Mouse (Mus musculus) CH12.LX (cell line): Measurements from ENCODE around the gene Ptcd2.

Source experiments
- CHD2 ChIP-seq: IDR thresholded peaks from 2 replicates; pipeline ENCODE4 v1.6.1; 2011; ENCODE audit warnings: low read length, improper control_type of control experiment
- CTCF ChIP-seq, 2 experiments: IDR thresholded peaks in 1 of 2; conservative IDR thresholded peaks in 1 of 2; 2 replicates each; pipeline ENCODE4 v1.5.1; 2011 to 2012; ENCODE audit warnings: low read depth in 2 of 2, low read length in 2 of 2, improper control_type of control experiment in 1 of 2, inconsistent platforms in 1 of 2, mild to moderate bottlenecking in 1 of 2, moderate library complexity in 1 of 2
- E2F4 ChIP-seq: IDR thresholded peaks from 2 replicates; pipeline ENCODE4 v1.6.1; 2011; ENCODE audit warnings: low read depth, low read length, improper control_type of control experiment; ENCODE audit not compliant: insufficient replicate concordance
- EP300 ChIP-seq: IDR thresholded peaks from 2 replicates; pipeline ENCODE4 v1.6.1; 2011; ENCODE audit warnings: low read length, improper control_type of control experiment
- KAT2A ChIP-seq: IDR thresholded peaks from 2 replicates; pipeline ENCODE4 v1.6.1; 2012; ENCODE audit warnings: low read length, improper control_type of control experiment, inconsistent platforms; ENCODE audit not compliant: insufficient replicate concordance
- MAX ChIP-seq: IDR thresholded peaks from 2 replicates; pipeline ENCODE4 v1.6.1; 2011; ENCODE audit warnings: low read length, improper control_type of control experiment
- POLR2A ChIP-seq: IDR thresholded peaks from 2 replicates; pipeline ENCODE4 v1.6.1; 2011; ENCODE audit warnings: low read depth, mild to moderate bottlenecking, improper control_type of control experiment, low read length
- POLR2AphosphoS2 ChIP-seq: IDR thresholded peaks from 2 replicates; pipeline ENCODE4 v1.6.1; 2011; ENCODE audit warnings: low read depth, low read length, improper control_type of control experiment
- TBP ChIP-seq: conservative IDR thresholded peaks from 2 replicates; pipeline ENCODE4 v1.6.1; 2011; ENCODE audit warnings: low read depth, low read length, improper control_type of control experiment
- TCF12 ChIP-seq: IDR thresholded peaks from 2 replicates; pipeline ENCODE4 v1.6.1; 2014; ENCODE audit warnings: low read depth, mild to moderate bottlenecking, inconsistent platforms, low read length, improper control_type of control experiment
- UBTF ChIP-seq: IDR thresholded peaks from 2 replicates; pipeline ENCODE4 v1.6.1; 2012; ENCODE audit warnings: low read depth, mild to moderate bottlenecking, inconsistent platforms, low read length, improper control_type of control experiment, moderate library complexity
- USF1 ChIP-seq: IDR thresholded peaks from 2 replicates; pipeline ENCODE4 v1.6.1; 2014; ENCODE audit warnings: low read depth, mild to moderate bottlenecking, inconsistent platforms, low read length, improper control_type of control experiment
- ZMIZ1 ChIP-seq: IDR thresholded peaks from 2 replicates; pipeline ENCODE4 v1.6.1; 2012; ENCODE audit warnings: low read depth, mild to moderate bottlenecking, inconsistent platforms, low read length, improper control_type of control experiment
- ZNF384 ChIP-seq: IDR thresholded peaks from 2 replicates; pipeline ENCODE4 v1.6.1; 2012; ENCODE audit warnings: low read depth, low read length, improper control_type of control experiment, inconsistent platforms

GRCm38 (mm10) chr13:99387901-99388811 is 43.7 kb upstream of the Ptcd2 start:
- no peak for TF ChIP-seq E2F4
- TF ChIP-seq ZMIZ1 = no peak
- no peak for TF ChIP-seq CTCF (conservative IDR thresholded peaks at IDR 0.05 in 1 of 2, IDR thresholded peaks at IDR 0.05 in 1 of 2; ENCODE audit: low read depth in 2 of 2, low read length in 2 of 2)
- no peak for TF ChIP-seq UBTF
- no peak for TF ChIP-seq MAX
- TF ChIP-seq TBP = no peak
- no peak for TF ChIP-seq POLR2AphosphoS2
- no peak for TF ChIP-seq USF1
- TF ChIP-seq EP300 = no peak
- TF ChIP-seq TCF12 = no peak
- no peak for TF ChIP-seq ZNF384
- TF ChIP-seq KAT2A = no peak
- no peak for TF ChIP-seq POLR2A
- no peak for TF ChIP-seq CHD2
